Mouse (Mus musculus): ENCODE measurements around the gene Ifi27l2b.

Ifi27l2b gene

GRCm38 (mm10) chr12:103434861-103435260, 22.2 kb downstream of the Ifi27l2b start:
- DNase-seq = no peak

DNA sequence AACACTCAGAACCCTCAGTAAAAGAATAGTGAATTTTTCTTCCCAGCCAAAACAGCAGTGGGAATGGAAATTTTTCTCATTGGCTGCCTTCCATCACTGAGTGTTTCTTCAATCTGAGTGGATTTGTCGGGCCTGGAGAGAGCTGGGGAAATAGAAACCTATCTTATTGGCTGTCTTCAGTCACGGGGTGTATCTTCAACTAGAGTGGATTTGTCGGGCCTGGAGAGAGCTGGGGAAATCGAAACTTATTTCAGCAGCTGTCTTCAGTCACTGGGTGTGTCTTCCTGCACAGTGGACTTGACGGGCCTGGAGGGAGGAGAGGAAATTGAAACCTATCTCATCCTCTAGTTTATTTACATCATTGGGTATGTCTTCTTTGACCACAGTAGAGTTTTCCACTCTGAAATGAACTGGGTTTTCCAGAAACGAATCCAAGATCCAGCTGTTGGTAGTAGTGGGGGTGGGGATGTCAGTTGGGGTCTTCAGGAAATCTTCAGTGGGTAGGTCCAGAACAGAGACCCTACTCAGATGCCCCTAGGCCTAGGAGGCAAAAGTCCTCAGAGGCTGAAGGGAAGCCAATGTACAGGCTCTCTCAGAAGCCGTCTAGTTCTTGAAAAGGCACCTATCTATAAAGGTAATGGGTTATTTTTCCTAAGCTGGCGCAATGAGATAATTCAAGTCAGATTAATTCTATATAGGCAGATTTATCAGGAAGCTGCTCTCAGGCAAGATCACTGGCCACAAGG, 22.9 kb downstream of the Ifi27l2b start, which contains the start of gene Ifi27:
TSS of gene Ifi27 (plus strand) at position 226 of the 746 bp plus-strand sequence.
- peak; percentile 7 to 22 for DNase-seq

GRCm38 (mm10) chr12:103433430-103433829, 23.6 kb downstream of the Ifi27l2b start:
- no peak for DNase-seq

DNA sequence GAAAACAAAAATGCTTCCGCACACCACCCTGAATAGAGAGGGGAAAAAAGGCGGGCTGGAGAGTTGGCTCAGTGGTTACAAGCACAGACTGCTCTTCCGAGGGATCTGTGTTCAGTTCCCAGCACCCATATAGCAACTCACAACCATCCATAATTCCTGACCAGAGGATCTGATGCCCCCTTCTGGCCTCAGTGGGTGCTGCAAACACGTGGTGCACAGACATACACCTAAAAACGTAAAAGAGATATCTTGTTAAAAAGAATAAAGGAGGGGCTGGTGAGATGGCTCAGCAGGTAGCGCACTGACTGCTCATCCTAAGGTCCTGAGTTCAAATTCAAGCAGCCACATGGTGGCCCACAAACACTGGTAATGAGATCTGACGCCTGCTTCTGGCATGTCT, 30.3 kb downstream of the Ifi27l2b start:
- peak; percentile 32 to 36 for DNase-seq

GRCm38 (mm10) chr12:103425729-103426470, 31.1 kb downstream of the Ifi27l2b start, which contains the start of gene Ddx24:
Gene Ddx24 (minus strand): TSS chr12:103425830.
- peak; percentile 97 to 98 for DNase-seq

- peak; percentile 12 to 21 for DNase-seq
Measured at GRCm38 (mm10) chr12:103425016-103425728, 31.9 kb downstream of the Ifi27l2b start.

DNA sequence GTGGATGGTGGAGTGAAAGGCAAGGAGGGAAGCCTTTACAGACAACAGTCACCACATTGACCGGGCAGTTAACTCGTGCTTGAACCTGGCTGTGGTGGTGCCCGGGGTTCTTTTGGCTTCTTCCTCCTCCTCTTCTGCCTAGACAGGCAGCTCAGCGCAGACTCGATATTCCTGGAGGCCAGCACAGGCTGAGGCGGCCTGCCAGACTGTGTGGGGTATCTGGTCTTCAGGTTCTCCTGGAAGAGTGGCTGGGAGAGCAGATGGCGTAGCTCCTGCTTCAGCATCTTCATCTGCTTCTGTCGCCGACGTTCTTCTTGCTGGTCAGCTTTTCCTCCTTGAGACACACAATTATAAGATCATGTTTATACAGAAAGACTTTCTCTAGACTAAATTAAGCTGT, 48.9 kb downstream of the Ifi27l2b start:
- DNase-seq = peak; percentile 55 to 64

- DNase-seq = no peak
Measured at GRCm38 (mm10) chr12:103407720-103408119, 49.3 kb downstream of the Ifi27l2b start, which contains the start of gene 9330161L09Rik. Gene 9330161L09Rik (minus strand): TSS chr12:103407820.

- no peak for DNase-seq
Measured at GRCm38 (mm10) chr12:103404131-103404530, 52.9 kb downstream of the Ifi27l2b start.
